Mouse (Mus musculus) forebrain, embryonic 11.5 days (tissue): ENCODE measurements at regions not wholly inside any gene's neighbourhood (a gene's known extent, or its start where the extent isn't known, plus 50 kb on each side); places are given as distances from the start of the nearest gene placed in this dataset.
A peak's percentile ranks its signal among the peaks of the same experiment; 100 is the strongest.

ENCODE experiments used
- ATAC-seq: fragments of 200-750 bp; cut with Nextera tagmentation; replicated peaks from 2 replicates; pipeline ENCODE4 v1.8.0; 2017; ENCODE audit warnings: moderate TSS enrichment; ENCODE audit not compliant: low FRiP score
- DNase-seq: peaks from one replicate; pipeline ENCODE4 v3.0.0-alpha.2; 2017; ENCODE audit warnings: low spot score
- H3K27ac ChIP-seq: fragments of 300-500 bp; sonication (generic); 2 replicates; pipeline ENCODE4 v1.5.1; 2014; ENCODE audit warnings: low read depth, low read length
- H3K27me3 ChIP-seq: fragments of 300-500 bp; sonication (generic); 2 replicates; pipeline ENCODE4 v1.6.1; 2014; ENCODE audit warnings: mild to moderate bottlenecking, low read length, mixed read lengths; ENCODE audit not compliant: control insufficient read depth, insufficient read depth
- H3K36me3 ChIP-seq: fragments of 300-500 bp; sonication (generic); 2 replicates; pipeline ENCODE4 v1.6.1; 2014; ENCODE audit warnings: mild to moderate bottlenecking, low read length, moderate library complexity, mixed read lengths; ENCODE audit not compliant: control insufficient read depth, insufficient read depth
- H3K4me1 ChIP-seq: fragments of 300-500 bp; sonication (generic); replicated peaks from 2 replicates; pipeline ENCODE4 v1.6.1; 2014; ENCODE audit warnings: low read length, mixed read lengths; ENCODE audit not compliant: control insufficient read depth, insufficient read depth
- H3K4me2 ChIP-seq: fragments of 300-500 bp; sonication (generic); 2 replicates; pipeline ENCODE4 v1.6.1; 2014; ENCODE audit warnings: low read depth, mild to moderate bottlenecking, low read length, moderate library complexity, mixed read lengths; ENCODE audit not compliant: severe bottlenecking
- H3K4me3 ChIP-seq: fragments of 300-500 bp; sonication (generic); 2 replicates; pipeline ENCODE4 v1.5.1; 2014; ENCODE audit warnings: low read depth, low read length
- H3K9ac ChIP-seq: fragments of 300-500 bp; sonication (generic); 2 replicates; pipeline ENCODE4 v1.6.1; 2014; ENCODE audit warnings: low read length
- H3K9me3 ChIP-seq: fragments of 300-500 bp; sonication (generic); 2 replicates; pipeline ENCODE4 v1.6.1; 2016; ENCODE audit warnings: low read length, mixed read lengths; ENCODE audit not compliant: control insufficient read depth
- WGBS: fragments of 180-500 bp; shearing (Covaris S2); extraction: QIAGEN DNeasy Blood & Tissue Kit; methylation state at CpG from one replicate; pipeline ENCODE4 v1.1.7; 2014; 5-methylcytosine and 5-hydroxymethylcytosine counted together

GRCm38 (mm10) chr7:115216838-115217237 is 473.3 kb downstream of the Insc start:
- peak overlapping the region; percentile 61 for H3K4me2 ChIP-seq
- DNase-seq = peak; percentile 93
- H3K9ac ChIP-seq = peak overlapping the region; percentile 60
- H3K36me3 ChIP-seq = no peaks in the 10 kb centered on the region
- peak; percentile 90 for ATAC-seq
- no peak overlapping the region for H3K27ac ChIP-seq
- no peaks in the 10 kb centered on the region for H3K9me3 ChIP-seq
- peaks cover 6% of the 10 kb centered on the region; the same call in 1 of the 2 replicates for H3K4me1 ChIP-seq
- no peaks in the 10 kb centered on the region for H3K27me3 ChIP-seq
- peak overlapping the region; percentile 24 for H3K4me3 ChIP-seq
- 2% methylated on average over 7 of the region's 13 CpGs for WGBS

- peak overlapping the region; percentile 61 for H3K4me2 ChIP-seq
- H3K9ac ChIP-seq = peak overlapping the region; percentile 60
- H3K4me3 ChIP-seq = peak overlapping the region; percentile 24
- DNase-seq (peak; percentile 55), ATAC-seq (peak; percentile 30)
- H3K27me3 ChIP-seq = no peaks in the 10 kb centered on the region
- no peak overlapping the region for H3K27ac ChIP-seq
- H3K36me3 ChIP-seq = no peaks in the 10 kb centered on the region
- no peaks in the 10 kb centered on the region for H3K9me3 ChIP-seq
- WGBS = 2% methylated on average over 5 of the region's 5 CpGs
- H3K4me1 ChIP-seq = peaks cover 6% of the 10 kb centered on the region; the same call in 1 of the 2 replicates
Observed at GRCm38 (mm10) chr7:115217255-115217654, 473.8 kb downstream of the Insc start.

GRCm38 (mm10) chr7:115217712-115218111 is 474.2 kb downstream of the Insc start:
- no peak overlapping the region for H3K9ac ChIP-seq
- H3K4me2 ChIP-seq = no peak overlapping the region
- H3K9me3 ChIP-seq = no peaks in the 10 kb centered on the region
- 27% methylated on average over 6 of the region's 6 CpGs for WGBS
- H3K36me3 ChIP-seq = no peaks in the 10 kb centered on the region
- H3K4me3 ChIP-seq = no peak overlapping the region
- no peak for ATAC-seq
- no peak overlapping the region for H3K27ac ChIP-seq
- no peaks in the 10 kb centered on the region for H3K27me3 ChIP-seq
- DNase-seq = peak; percentile 56
- H3K4me1 ChIP-seq = peaks cover 6% of the 10 kb centered on the region; the same call in 1 of the 2 replicates

- ATAC-seq (peak; percentile 49), DNase-seq (peak; percentile 69)
- H3K9ac ChIP-seq = no peak overlapping the region
- no peak overlapping the region for H3K27ac ChIP-seq
- WGBS = 26% methylated on average over 13 of the region's 13 CpGs
- H3K4me2 ChIP-seq = no peak overlapping the region; the same call in 1 of the 2 replicates
- no peaks in the 10 kb centered on the region for H3K36me3 ChIP-seq
- H3K4me1 ChIP-seq = peaks cover 6% of the 10 kb centered on the region; the same call in 1 of the 2 replicates
- H3K9me3 ChIP-seq = no peaks in the 10 kb centered on the region
- no peak overlapping the region for H3K4me3 ChIP-seq
- no peaks in the 10 kb centered on the region for H3K27me3 ChIP-seq
Observed at GRCm38 (mm10) chr7:115218596-115219180, 475.2 kb downstream of the Insc start.

GRCm38 (mm10) chr7:115222642-115223041 is 479.1 kb downstream of the Insc start:
- DNase-seq = no peak
- Histone ChIP-seq H3K9me3 (no peaks in the 10 kb centered on the region), H3K4me2 (no peak overlapping the region), H3K27ac (no peak overlapping the region), H3K9ac (no peak overlapping the region), H3K36me3 (no peaks in the 10 kb centered on the region), H3K27me3 (no peaks in the 10 kb centered on the region), H3K4me3 (no peak overlapping the region), H3K4me1 (peaks cover 2% of the 10 kb centered on the region; the same call in 1 of the 2 replicates)
- 57% methylated on average over 5 of the region's 7 CpGs for WGBS
- ATAC-seq = no peak

- 85% methylated on average over 6 of the region's 6 CpGs for WGBS
- H3K27me3 ChIP-seq = no peaks in the 10 kb centered on the region
- H3K4me1 ChIP-seq = peaks cover 6% of the 10 kb centered on the region
- H3K4me3 ChIP-seq = no peak overlapping the region
- H3K4me2 ChIP-seq = no peak overlapping the region
- DNase-seq (no peak), ATAC-seq (no peak)
- no peak overlapping the region for H3K27ac ChIP-seq
- H3K9ac ChIP-seq = no peak overlapping the region
- no peaks in the 10 kb centered on the region for H3K9me3 ChIP-seq
- H3K36me3 ChIP-seq = no peaks in the 10 kb centered on the region
Observed at GRCm38 (mm10) chr7:115230525-115230924, 487.0 kb downstream of the Insc start.

- WGBS = 36% methylated on average over 10 of the region's 10 CpGs
- Histone ChIP-seq H3K36me3 (no peaks in the 10 kb centered on the region), H3K9ac (0 out of 2 replicates have a peak overlapping the region, but pooled peaks have one; percentile 8), H3K4me3 (no peak overlapping the region), H3K4me1 (peaks cover 6% of the 10 kb centered on the region), H3K27ac (no peak overlapping the region), H3K9me3 (no peaks in the 10 kb centered on the region), H3K4me2 (no peak overlapping the region), H3K27me3 (no peaks in the 10 kb centered on the region)
- DNase-seq = no peak
- 0 out of 2 replicates have a peak, but pooled peaks have one; percentile 36 for ATAC-seq
Observed at GRCm38 (mm10) chr7:115233850-115234436, 490.4 kb downstream of the Insc start.

- H3K4me2 ChIP-seq = no peak overlapping the region
- H3K9ac ChIP-seq = no peak overlapping the region
- no peak overlapping the region for H3K4me3 ChIP-seq
- no peaks in the 10 kb centered on the region for H3K9me3 ChIP-seq
- DNase-seq = no peak
- H3K27me3 ChIP-seq = no peaks in the 10 kb centered on the region
- no peak for ATAC-seq
- no peaks in the 10 kb centered on the region for H3K36me3 ChIP-seq
- H3K27ac ChIP-seq = no peak overlapping the region
- 100% methylated on average over 1 of the region's 1 CpGs for WGBS
- H3K4me1 ChIP-seq = peaks cover 6% of the 10 kb centered on the region
Observed at GRCm38 (mm10) chr7:115237131-115237530, 493.6 kb downstream of the Insc start.
